Mouse (Mus musculus): ENCODE data around the gene Stx3. TPM values are rescaled to one million over a fixed set of nuclear protein-coding genes. Genes with fewer than 3 reads are reported as not detected.

Gene Stx3
- polyA plus RNA-seq, 1 experiment from 2014 or later: 2.0 TPM

Other genes starting within 250 kb of the Stx3 start
- 3.0 and 3.6 TPM in 2 replicates for gene Ms4a6d, start 214.6 kb downstream of the Stx3 start, polyA plus RNA-seq (2015; fragmentation: Nextera tagmentation; extraction: Ambion mirVana)
- gene Ms4a2, start 195.7 kb downstream of the Stx3 start, polyA plus RNA-seq (2015; fragmentation: Nextera tagmentation; extraction: Ambion mirVana): 0.90 and 1.3 TPM in 2 replicates
- 14.7 and 15.1 TPM in 2 replicates for gene Ms4a3, start 178.6 kb downstream of the Stx3 start, polyA plus RNA-seq (2015; fragmentation: Nextera tagmentation; extraction: Ambion mirVana)
- gene Oosp2, start 158.8 kb downstream of the Stx3 start, polyA plus RNA-seq (2015; fragmentation: Nextera tagmentation; extraction: Ambion mirVana): 0.49 TPM in 1 of 2 replicates, not detected in the other
- gene Oosp1, start 128.3 kb downstream of the Stx3 start, polyA plus RNA-seq (2015; fragmentation: Nextera tagmentation; extraction: Ambion mirVana): not detected in 2 replicates
- gene Oosp3, start 122.3 kb downstream of the Stx3 start, polyA plus RNA-seq (2015; fragmentation: Nextera tagmentation; extraction: Ambion mirVana): not detected in 2 replicates
- gene Gif, start 71.8 kb downstream of the Stx3 start, polyA plus RNA-seq (2015; fragmentation: Nextera tagmentation; extraction: Ambion mirVana): not detected in 2 replicates
- gene Mrpl16, start 49.0 kb downstream of the Stx3 start, polyA plus RNA-seq (2015; fragmentation: Nextera tagmentation; extraction: Ambion mirVana): 53.8 and 55.6 TPM in 2 replicates
- gene Olfr1417, start 19.8 kb upstream of the Stx3 start, polyA plus RNA-seq (2015; fragmentation: Nextera tagmentation; extraction: Ambion mirVana): not detected in 2 replicates
- gene Olfr1418, start 41.7 kb upstream of the Stx3 start, polyA plus RNA-seq (2015; fragmentation: Nextera tagmentation; extraction: Ambion mirVana): not detected in 2 replicates
- not detected in 2 replicates for gene Olfr1419, start 55.7 kb upstream of the Stx3 start, polyA plus RNA-seq (2015; fragmentation: Nextera tagmentation; extraction: Ambion mirVana)
- gene Olfr1420, start 67.2 kb upstream of the Stx3 start, polyA plus RNA-seq (2015; fragmentation: Nextera tagmentation; extraction: Ambion mirVana): not detected in 2 replicates
- gene Patl1, start 93.0 kb upstream of the Stx3 start, polyA plus RNA-seq (2015; fragmentation: Nextera tagmentation; extraction: Ambion mirVana): 6.2 and 8.1 TPM in 2 replicates
- 2.2 and 2.4 TPM in 2 replicates for gene Osbp, start 146.5 kb upstream of the Stx3 start, polyA plus RNA-seq (2015; fragmentation: Nextera tagmentation; extraction: Ambion mirVana)
- 0.03 TPM in 1 of 2 replicates, not detected in the other for gene Olfr1423, start 221.9 kb upstream of the Stx3 start, polyA plus RNA-seq (2015; fragmentation: Nextera tagmentation; extraction: Ambion mirVana)
- not detected in 2 replicates for gene Olfr1424, start 243.3 kb upstream of the Stx3 start, polyA plus RNA-seq (2015; fragmentation: Nextera tagmentation; extraction: Ambion mirVana)